Mouse (Mus musculus) Muller cell, postnatal 12 days (primary cell): ENCODE measurements around the gene Gan.
A peak's percentile ranks its signal among the peaks of the same experiment; 100 is the strongest.

ENCODE experiments used
- DNase-seq: peaks from one replicate; pipeline ENCODE4 v3.0.0-alpha.2; 2015; ENCODE audit errors: inconsistent ontology term

Gene Gan

DNA sequence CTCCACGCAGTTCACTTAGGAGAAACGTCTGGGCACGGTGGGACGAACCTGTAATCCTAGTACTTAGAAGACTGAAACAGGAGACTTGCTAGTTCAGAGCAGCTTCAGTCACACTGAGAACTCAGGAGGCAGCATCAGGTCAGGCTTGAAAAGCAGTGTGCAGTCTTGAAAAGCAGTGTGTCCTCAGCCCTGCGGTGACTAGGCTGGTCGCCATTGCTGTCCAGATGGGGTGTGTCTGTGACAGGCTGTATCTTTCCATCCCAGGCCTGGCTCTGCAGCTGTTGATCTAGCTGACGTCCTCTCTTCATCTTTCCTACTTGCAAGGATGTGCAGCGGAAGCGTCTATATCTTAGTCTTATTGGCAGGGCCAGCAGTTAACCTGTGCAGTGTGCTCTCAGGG, 42.9 kb downstream of the Gan start:
- no peak for DNase-seq

DNA sequence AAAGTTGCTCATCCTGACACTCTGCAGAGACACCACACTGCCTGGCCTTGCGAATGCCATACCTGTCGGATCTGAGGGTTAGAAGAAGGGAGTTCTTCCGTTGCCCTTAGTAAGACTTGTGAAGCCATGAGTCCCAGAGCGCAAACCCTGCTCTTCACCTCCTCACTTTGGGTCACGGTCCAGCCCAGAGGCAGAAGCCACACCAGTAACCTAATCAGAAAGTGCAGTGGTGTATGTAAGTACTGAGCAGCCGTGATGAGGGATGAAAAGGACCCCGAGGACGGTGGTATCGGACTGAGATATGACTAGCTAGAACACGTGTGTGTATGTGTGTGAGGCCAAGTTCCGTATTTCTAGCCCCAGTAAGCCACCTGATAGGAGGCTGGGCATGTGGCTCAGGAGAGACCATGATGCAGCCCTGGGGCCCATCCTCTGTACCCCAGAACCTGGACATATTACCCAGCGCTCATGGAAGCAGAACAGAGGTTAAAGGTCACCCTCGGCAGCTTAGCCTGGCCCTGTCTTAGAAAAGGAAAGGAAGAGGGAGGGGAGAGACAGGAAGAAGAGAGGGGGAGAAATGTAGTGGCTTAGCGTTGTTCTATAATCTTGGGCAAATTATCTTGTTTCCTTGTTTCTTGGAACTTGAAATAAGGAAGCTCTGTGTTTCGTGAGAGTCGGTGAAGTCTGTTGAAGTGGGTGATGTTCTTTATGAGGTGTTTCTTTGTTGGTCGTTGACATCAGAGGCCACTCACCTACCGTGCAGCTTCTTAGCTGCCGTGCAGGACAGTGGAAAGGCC, 43.5 kb downstream of the Gan start:
- no peak for DNase-seq

DNA sequence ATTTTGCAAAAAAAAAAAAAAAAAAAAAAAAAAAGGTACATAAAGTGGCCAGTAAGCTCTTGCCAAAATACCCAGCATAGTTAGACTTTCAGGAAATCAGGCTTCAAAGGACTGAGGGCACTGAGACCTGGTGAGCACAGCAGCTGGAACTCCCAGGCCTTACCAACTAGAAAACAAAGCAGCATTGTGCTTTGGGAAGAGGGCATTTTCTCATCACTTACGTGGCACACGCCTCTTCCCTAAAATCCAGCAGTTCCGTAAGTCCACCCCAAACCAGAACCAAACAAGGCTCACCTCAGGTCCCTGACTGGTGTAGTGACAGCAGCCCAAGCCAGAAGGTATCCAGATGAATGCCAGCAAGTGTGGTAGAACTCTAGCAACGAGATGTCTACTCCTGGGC, 45.1 kb downstream of the Gan start:
- no peak for DNase-seq

DNA sequence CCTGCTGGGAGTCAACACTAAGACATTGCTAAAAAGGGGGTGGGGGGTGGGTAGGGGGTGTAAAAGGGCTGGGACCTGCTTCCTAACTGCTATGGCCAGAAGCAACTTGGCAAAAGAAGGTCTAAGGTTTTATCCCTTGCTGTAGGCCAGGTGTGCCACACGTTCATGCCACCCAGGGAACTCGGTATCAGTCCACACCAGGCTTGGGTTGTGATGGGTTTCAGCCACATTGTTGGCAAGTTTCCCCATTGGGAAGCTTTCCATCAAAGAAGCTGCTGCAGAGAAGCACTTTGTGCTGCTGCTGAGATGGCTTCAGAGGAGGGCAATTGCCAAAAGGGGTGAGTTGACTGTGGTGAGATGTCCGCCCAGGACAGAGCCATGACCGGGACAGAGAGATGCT, 47.9 kb downstream of the Gan start:
- DNase-seq: no peak

DNA sequence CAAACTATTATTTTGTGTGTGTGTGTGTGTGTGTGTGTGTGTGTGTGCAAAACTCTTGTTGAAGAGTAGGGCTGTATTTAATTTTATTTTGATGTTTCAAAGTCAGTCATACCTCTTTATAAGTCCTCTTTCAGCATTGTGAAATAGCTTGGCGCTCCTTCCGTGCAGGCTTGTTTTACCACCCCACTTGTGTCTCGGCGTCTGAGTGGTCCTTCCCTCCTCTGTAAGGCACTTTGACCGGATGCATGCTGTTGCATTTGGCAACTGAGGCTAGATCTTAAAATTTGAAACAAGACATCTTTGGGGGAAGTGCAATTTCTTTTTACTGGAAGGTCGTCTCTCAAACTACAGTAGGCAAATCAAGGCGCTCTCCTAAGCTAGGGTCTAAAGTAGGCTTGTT, 48.7 kb downstream of the Gan start:
- no peak for DNase-seq

DNA sequence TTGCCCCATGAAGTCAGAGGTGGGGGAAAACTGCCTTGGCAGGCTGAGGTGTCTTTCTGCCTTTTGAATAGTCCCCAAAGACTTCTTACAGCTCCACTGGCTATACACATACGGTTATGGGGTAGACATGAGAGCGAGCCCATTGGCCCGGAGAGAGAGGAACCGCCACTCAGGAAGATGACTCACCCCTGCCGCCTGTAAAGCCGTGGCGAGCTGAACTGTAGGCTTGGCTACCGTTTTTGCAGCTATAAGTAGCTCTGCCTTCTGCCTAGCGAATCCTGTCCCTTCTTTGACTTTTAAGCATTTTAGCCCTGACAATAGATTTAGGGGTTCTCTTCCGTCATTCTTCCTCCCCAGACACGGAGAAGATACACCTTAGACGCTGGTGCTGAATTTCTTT, 51.2 kb downstream of the Gan start:
- DNase-seq: no peak

DNA sequence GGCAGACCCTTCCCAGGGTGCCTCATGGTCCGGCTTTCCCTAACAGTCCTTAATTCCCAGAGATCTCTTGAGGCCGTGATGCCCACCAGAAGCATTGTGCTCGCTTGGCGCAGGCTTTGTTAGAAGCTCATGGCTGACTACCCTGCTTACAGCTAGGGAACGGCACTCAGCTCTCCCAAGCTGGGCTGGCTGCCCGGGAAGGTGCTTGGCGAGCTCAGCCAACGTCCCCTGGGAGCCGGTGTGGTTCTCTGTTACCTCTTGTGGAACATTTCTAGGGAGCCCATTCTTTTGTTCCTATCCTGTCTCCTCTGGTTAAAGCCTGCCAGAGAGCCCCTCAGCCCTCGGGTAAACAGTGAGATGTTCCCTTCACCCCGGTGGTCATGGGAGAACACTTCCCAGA, 54.2 kb downstream of the Gan start:
- peak; percentile 27 for DNase-seq

DNA sequence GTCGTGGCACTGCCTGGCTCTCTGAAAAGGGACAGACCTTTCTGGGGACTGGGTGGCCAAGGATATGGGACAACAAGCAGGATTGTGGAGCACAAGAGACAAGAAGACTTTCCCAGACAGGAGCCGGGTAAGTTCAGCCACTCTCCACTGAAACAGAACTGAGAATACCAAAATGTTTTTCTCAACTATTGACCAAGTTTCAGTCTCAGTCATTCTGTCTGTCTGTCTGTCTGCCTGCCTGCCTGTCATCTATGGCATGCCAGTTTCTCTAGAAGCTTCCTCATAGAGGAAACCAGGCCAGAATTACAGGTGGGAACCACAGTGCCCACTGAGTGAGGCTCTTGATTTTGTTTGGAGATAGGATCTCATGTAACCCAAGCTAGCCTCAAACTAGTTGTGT, 59.8 kb downstream of the Gan start:
- no peak for DNase-seq

DNA sequence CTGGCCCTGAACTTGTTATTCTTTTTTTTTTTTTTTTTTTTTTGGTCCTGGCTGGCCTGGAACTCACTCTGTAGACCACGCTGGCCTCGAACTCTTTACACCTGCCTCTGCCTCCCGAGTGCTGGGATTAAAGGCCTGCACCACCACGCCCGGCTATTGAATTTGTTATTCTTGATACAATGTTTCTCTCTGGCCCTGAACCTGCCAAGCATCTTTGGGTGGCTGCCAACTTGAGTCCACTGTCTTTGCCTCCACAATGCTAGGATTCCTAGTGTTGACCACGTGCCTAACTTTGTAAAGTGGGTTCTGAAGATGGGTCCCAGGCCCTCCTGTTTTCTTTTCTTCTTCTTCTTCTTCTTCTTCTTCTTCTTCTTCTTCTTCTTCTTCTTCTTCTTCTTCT, 64.5 kb downstream of the Gan start:
- no peak for DNase-seq

DNA sequence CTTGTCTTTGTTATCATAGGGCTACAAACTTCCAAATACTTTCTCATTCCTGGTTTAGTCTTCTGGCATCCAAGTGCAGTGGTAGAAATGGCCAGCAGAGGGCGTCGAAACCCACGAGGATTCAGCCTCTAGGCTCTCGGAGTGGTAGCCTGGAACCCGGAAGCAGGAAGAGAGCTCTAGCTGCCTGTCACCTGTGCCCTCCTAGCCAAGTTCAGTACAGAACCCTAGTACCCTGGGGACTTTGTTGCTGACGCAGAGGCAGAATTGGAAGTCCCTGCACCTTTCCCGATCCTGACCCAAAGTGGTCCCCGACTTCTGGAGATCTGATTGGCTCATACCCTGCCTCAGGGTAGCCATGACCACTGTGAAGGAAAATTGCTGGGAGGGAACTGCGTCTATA, 66.7 kb downstream of the Gan start:
- peak; percentile 69 for DNase-seq

DNA sequence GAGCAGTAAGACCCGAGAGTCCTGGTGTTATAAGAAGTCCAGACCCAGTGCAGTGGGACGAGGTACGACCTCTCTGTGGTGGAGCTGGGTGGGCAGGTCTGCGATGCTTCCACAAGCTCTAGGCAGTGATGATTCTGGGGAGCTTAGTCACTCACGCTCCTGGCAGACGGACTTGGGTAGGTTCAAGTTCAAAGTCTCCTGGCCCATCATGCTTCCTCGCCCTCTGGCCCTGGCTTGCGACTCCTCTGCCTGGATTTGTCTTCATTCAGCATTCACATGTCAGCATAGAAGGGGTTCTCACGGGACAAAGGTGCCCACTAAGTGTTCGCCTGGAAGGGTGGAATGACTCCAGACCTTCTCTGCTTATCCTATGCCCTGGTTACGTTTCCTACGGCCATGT, 68.4 kb downstream of the Gan start:
- no peak for DNase-seq

DNA sequence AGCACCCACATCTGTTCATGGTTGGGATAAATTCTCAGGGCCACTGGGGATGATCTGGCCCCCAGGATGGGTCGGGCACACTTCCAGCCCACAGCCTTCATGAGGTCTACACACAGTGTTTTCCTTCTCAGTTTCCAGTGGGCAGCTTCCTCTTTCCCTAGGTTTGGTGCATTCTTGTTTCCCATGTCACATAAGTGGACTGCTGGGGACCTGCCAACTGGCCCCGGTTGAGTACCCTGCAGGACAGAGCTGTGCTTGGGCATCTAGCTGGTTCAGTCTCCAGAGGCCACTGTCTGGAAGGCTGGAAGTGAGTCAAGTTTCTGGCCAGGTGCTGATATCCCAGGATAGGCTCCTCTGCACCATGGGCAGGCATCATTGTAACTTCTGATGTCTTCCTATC, 69.4 kb downstream of the Gan start:
- no peak for DNase-seq

DNA sequence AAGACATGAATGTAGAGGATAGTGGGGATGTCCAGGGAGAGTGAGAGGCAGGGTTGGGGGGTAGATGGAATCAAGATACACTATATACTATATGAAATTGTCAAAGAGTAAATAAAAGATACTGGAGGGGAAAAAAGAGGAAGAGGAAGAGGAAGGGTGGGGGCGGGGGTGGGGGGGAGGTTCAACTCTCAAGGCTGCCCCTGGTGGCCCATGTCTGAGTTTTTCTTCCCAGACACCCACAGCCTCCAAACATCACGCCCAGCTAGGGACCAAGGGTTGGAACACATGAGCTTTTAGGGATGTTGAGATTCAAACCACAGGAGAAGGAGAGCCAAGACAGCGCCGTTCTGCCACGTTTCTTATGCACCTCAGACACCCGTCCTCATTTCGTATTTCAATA, 75.3 kb downstream of the Gan start:
- DNase-seq: no peak

DNA sequence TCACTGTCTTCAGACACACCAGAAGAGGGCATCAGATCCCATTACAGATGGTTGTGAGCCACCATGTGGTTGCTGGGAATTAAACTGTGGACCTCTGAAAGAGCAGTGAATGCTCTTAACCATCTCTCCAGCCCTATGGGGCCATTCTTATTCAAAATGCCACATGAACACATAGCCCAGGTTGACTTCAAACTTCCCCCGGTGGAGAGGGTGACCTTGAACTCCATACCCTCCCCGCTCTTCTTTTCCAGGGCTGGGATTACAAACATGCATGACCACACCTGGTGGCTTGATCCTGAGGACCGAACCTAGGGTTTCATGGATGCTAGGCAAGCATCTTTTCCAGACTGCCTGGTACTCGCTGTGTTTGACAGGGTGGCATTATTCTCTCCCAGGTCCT, 78.6 kb downstream of the Gan start:
- DNase-seq: no peak

DNA sequence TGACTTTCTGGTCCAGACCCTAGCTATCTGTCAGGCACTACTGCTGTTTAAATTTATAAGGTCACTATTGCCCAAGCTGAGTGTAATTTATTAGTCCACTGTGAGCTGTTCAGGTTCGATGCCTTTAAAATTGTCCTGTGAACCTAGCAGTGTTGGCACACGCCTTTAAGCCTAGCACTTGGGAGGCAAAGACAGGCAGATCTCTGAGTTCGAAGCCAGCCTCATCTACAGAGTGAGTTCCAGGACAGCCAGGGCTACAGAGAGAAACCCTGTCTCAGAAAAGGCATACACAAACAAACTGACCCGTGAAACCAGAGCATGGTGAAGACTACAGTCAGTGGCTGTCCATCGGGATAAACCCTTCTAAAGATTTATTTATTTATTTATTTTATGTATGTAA, 82.4 kb downstream of the Gan start:
- DNase-seq: no peak

DNA sequence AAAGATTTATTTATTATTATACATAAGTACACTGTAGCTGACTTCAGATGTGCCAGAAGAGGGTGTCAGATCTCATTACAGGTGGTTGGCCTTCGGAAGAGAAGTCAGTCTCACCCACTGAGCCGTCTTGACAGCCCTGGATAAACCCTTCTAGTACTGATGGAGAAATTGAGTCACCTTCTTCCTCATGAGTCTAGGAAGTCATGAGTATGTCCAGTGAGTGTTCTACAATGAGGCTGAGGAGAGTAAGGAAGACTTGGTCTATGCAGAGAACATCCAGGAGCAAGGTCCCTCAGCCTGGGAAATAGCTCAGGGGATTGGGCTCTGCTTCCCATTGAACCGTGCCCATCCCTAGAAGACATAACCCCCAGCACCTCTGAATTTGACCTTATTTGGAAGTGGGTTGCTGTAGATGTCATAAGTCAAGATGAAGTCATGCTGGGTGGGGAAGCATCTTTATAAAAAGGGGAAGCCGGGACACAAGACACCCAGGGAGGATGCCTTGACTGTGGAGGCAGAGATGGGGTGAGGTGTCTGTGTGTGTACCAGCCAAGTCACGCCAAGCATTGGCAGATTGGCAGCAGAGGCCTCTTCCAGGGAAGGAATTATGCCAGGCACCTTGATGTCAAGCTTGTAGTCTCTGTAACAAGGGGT, 83.0 kb downstream of the Gan start:
- DNase-seq: no peak

DNA sequence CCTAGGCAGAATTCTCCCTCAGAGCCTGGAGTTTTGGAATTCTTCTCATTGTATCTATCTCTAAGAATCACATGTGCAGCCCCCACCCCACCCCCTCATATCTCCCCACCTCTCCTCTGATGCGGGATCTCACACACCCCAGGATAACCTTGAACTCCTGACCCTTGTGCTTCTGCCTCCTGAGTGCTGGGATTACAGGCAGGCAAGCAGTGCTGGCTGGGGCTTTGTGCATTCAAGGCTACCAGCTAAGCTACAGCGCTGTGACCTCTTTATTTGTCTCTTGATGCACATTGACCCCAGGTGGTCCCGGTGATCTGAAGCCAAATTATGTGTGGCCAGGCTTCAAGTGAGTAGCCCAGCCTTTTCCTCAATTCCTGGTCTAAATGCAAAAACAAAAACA, 83.9 kb downstream of the Gan start:
- DNase-seq: no peak

DNA sequence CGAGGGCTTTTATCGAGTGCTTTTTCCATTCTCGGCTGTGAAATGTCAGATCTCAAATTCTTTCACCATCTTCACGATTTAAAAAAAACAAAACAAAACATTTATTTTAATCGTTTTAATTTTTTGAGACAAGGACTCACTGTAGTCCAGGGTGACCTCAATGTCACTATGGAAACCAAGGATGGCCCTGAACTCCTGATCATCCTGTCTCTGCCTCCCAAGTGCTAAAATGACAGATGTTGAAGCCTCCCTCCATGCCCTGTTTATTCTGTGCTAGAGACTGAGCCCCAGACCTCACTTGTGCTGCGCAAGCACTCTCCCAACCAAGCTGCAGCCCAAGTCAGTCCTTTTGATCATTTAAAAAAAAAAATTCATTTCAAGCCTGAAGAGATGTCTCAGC, 84.4 kb downstream of the Gan start:
- no peak for DNase-seq

DNA sequence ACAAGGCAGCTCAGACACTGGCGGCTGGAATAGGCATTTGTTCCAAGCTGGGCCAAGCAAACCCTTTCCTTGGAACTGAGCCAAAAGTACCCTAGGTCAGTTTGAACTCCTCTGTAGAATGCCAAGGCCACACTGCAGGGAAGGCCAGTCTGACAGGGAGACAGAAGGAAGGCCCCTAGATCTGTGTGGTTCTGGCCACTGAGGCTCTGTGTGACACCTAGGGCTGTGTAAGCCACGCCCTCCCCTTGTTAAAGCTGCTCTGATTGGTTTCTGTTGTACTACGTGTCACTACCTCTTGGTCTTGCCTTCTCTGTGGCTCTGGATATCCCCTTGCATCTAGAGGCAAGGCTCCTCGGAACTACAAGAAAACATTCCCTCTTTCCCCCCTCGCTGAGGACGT, 86.7 kb downstream of the Gan start:
- no peak for DNase-seq

DNA sequence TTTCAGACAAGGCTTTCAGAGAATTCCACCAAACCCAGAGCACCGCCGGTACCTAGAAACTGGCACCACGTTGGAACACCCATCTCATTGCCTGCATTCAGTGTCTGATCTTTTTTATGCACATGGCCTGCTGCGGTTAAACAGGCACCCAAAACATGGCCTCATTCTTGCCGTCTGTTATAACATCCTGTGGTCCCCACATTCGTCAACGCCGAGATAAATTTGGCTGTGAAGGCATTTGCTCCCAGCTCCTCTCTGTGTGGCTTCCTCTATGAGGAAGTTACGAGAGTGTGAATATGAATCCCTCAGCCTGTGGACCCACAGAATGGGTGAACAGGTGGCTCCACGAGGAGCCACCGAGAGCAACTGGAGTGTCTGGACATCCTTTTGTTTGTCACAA, 90.4 kb downstream of the Gan start:
- no peak for DNase-seq

DNA sequence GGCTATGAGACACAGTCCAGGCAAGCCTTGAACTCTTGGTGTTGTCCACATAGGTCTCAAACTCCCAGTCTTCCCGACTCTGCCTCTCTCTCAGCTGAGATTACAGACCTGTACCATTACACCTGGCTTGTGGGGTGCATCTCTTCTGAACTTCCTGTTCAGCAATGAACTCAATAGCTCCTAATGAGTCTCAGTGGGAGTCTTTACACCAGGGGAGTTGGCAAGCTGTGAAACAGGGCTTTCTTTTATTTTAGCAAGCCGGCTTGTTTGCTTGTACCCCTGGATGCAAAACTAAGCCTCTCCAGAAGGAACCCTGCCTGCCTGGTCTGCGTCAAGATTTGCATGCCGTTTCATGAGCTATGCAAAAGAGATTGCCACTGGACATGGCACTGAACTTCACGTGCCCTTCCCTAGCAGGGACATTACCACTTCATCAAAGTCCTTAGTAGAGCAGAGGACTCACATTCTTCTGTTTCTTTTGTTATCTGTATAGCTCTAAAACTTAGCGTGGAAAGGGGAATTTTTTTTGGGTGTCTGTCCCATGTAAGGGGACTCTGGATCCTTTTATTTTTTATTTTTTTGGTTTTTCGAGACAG, 93.2 kb downstream of the Gan start:
- DNase-seq: no peak

DNA sequence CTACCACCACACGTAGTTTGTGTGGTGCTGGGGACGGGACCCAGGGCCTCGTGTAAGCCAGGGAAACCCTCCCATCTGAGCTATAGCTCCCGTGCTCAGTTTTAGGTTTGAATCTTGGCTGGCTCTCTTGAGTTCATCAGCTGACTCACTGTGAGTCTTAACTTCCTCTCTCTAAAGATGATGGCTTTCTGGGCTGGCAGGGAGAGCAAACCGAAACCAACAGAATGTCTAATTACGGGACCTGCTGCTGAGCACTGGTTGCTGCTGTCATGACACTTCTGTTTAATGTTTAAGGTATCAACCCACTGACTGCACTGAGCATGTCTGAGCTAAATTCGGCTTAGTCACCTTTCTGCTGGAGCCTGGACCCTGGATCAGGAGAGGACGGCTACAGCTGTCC, 94.7 kb downstream of the Gan start:
- no peak for DNase-seq
